Mouse (Mus musculus): ENCODE measurements around the gene Akt1. TPM values are rescaled to one million over a fixed set of nuclear protein-coding genes. Genes with fewer than 3 reads are reported as not detected.

The Akt1 gene
- polyA plus RNA-seq (2015; fragmentation: Nextera tagmentation; extraction: Ambion mirVana), result 145 and 166 TPM in 2 replicates

GRCm38 (mm10) chr12:112674132-112675011 lies at the start of gene Akt1:
Akt1 (minus strand) TSS chr12:112674884.

GRCm38 (mm10) chr12:112720216-112720615 lies 45.5 kb upstream of the Akt1 start, which contains the start of gene Cep170b:
Cep170b (plus strand) TSS chr12:112720455.

GRCm38 (mm10) chr12:112678555-112679026 lies 3.9 kb upstream of the Akt1 start, which contains the start of gene Zbtb42:
Zbtb42 (plus strand) TSS chr12:112678828.

GRCm38 (mm10) chr12:112644180-112644854 lies 30.4 kb downstream of the Akt1 start, which contains the start of gene Siva1:
Siva1 (plus strand) TSS chr12:112644679.

GRCm38 (mm10) chr12:112619686-112620353 lies 54.9 kb downstream of the Akt1 start, which contains the start of gene Adssl1:
Adssl1 (plus strand) TSS chr12:112620045.

Small RNA genes lying within 50 kb of the gene (microRNA-seq; reads per million reads assigned to microRNA genes)
- not detected for gene Mir6939 (ENCODE audit: borderline replicate concordance, insufficient number of aligned reads)

Other genes starting within 250 kb of the Akt1 start
- 0.55 and 0.94 TPM in 2 replicates for gene A530016L24Rik, start 185.4 kb downstream of the Akt1 start, polyA plus RNA-seq (2015; fragmentation: Nextera tagmentation; extraction: Ambion mirVana)
- 5.8 and 12.6 TPM in 2 replicates for gene Tmem179, start 158.1 kb downstream of the Akt1 start, polyA plus RNA-seq (2015; fragmentation: Nextera tagmentation; extraction: Ambion mirVana)
- 3.3 and 4.4 TPM in 2 replicates for gene Inf2, start 86.1 kb downstream of the Akt1 start, polyA plus RNA-seq (2015; fragmentation: Nextera tagmentation; extraction: Ambion mirVana)
- 8.0 and 15.3 TPM in 2 replicates for gene Adssl1, start 54.8 kb downstream of the Akt1 start, polyA plus RNA-seq (2015; fragmentation: Nextera tagmentation; extraction: Ambion mirVana)
- 120 and 197 TPM in 2 replicates for gene Siva1, start 30.2 kb downstream of the Akt1 start, polyA plus RNA-seq (2015; fragmentation: Nextera tagmentation; extraction: Ambion mirVana)
- gene Zbtb42, start 3.9 kb upstream of the Akt1 start, polyA plus RNA-seq (2015; fragmentation: Nextera tagmentation; extraction: Ambion mirVana), result 2.8 and 2.9 TPM in 2 replicates
- gene Cep170b, start 45.6 kb upstream of the Akt1 start, polyA plus RNA-seq (2015; fragmentation: Nextera tagmentation; extraction: Ambion mirVana), result 9.8 and 12.7 TPM in 2 replicates
- gene Pld4, start 85.8 kb upstream of the Akt1 start, polyA plus RNA-seq (2015; fragmentation: Nextera tagmentation; extraction: Ambion mirVana), result 10.0 and 13.3 TPM in 2 replicates
- gene Ahnak2, start 127.8 kb upstream of the Akt1 start, polyA plus RNA-seq (2015; fragmentation: Nextera tagmentation; extraction: Ambion mirVana), result 5.5 and 7.6 TPM in 2 replicates
- 9.2 and 11.0 TPM in 2 replicates for gene Clba1, start 134.1 kb upstream of the Akt1 start, polyA plus RNA-seq (2015; fragmentation: Nextera tagmentation; extraction: Ambion mirVana)
- gene Cdca4, start 154.5 kb upstream of the Akt1 start, polyA plus RNA-seq (2015; fragmentation: Nextera tagmentation; extraction: Ambion mirVana), result 25.7 and 31.1 TPM in 2 replicates
- 0.07 and 0.13 TPM in 2 replicates for gene Gpr132, start 193.3 kb upstream of the Akt1 start, polyA plus RNA-seq (2015; fragmentation: Nextera tagmentation; extraction: Ambion mirVana)

Measured in adrenal gland, postnatal 0 days (tissue).